Mouse (Mus musculus): ENCODE results near the gene Vav3.
A peak's percentile ranks its signal among the peaks of the same experiment; 100 is the strongest.

Vav3 gene

GRCm38 (mm10) chr3:109707786-109708460, 367.5 kb downstream of the Vav3 start:
- DNase-seq, result no peak

- no peak for DNase-seq
These were observed 371.3 kb downstream of the Vav3 start for GRCm38 (mm10) chr3:109711751-109712150.

DNA sequence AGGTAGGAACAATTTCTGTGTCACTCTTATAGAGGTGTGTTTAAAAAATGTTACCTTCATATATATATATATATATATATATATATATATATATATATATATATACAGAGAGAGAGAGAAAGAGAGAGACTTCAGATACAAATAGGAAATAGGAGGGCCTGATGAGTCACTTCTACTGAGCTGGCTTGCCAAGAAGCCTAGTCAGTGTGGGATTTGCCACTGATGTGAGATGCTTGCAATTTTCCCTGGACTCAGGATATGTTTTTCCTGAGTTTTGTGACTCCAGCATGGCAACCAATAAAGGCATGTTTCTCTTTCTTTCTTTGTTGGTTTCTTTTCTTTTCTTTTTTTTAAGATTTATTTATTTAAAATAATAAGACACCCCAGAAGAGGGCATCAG, 374.0 kb downstream of the Vav3 start:
- no peak for DNase-seq

GRCm38 (mm10) chr3:109721753-109722152, 381.3 kb downstream of the Vav3 start:
- DNase-seq, result no peak

GRCm38 (mm10) chr3:109726776-109727175, 386.3 kb downstream of the Vav3 start:
- DNase-seq, result no peak

- DNase-seq, result no peak
These were observed 391.3 kb downstream of the Vav3 start for GRCm38 (mm10) chr3:109731592-109732230.

DNA sequence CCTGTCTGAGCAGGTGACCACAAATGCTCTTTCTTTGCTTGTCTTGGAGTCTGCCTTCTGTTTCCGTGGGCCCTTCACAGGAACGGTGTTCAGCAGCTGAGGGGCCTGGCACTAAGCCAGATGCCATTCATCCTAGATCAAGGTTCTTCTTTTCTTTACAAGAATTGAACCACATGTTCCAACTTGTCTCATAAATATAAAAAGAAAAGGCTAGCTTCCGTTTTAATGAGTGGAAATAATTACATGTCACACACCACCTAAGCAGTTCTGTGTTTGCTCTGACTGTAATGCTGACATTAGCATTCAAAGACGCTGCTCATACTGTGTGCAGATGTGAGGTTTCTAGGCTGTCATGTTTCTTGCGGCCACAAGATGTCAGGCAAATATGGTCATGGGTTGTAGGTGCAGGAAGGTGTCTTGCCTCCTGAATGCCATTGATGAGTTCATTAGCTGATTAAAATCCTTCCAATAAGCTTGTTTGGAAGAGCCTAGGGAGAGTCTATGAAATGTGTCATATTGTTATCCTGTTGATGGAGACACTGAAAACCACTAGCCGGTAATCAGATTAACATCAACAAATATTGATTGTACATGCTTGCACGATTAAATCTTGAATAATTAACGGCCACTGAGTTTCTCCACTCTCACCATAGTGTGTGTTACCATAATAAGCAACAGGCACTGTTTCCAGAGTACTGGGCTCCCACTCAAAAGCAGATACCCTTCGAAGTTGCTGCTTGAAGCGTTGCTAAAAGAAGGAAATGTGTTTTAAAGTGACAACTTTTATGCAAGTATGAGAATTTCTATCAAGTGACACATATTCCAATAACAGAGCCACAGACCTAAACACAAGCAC, 392.1 kb downstream of the Vav3 start:
- DNase-seq, result peak; percentile 43

Measured in kidney, postnatal 10 days (tissue).